ENCODE assay signal across 24 mouse cellular contexts in genomic region chr1:64284656-64285055, GRCm38 (mm10).
DNase-seq lines count a peak whose midpoint lies in the region; ATAC-seq and TF ChIP-seq lines count a peak whose summit lies in the region.
"Had no signal": no experiment of that assay in that cellular context is flagged by ENCODE, and none has a peak within 500 bp of the region (broad histone marks: within the 10 kb centered on the region; RNA-seq: fewer than 3 reads in every experiment).

No protein-coding gene starts in this region.

- H3K9me3 ChIP-seq in forebrain, postnatal 0 days (ENCODE audit: low read length) = no peaks in the 10 kb centered on the region
- no peaks in the 10 kb centered on the region for H3K9me3 ChIP-seq in forebrain, embryonic 16.5 days (ENCODE audit: control insufficient read depth, low read length)
- H3K9me3 ChIP-seq in hindbrain, postnatal 0 days (ENCODE audit: low read length) = no peaks in the 10 kb centered on the region
- H3K9me3 ChIP-seq: embryonic facial prominence, embryonic 12.5 days; embryonic facial prominence, embryonic 15.5 days; heart, embryonic 12.5 days; heart, embryonic 15.5 days; kidney, embryonic 15.5 days had no signal

- H3K4me3 ChIP-seq in cerebellum, adult 2 months (replicated peaks; ENCODE audit: insufficient read depth, low read depth, low read length) = no peak overlapping the region
- H3K4me3 ChIP-seq in forebrain, postnatal 0 days (ENCODE audit: low read depth, low read length) = no peak overlapping the region
- no peak overlapping the region for H3K4me3 ChIP-seq in forebrain, embryonic 16.5 days (replicated peaks; ENCODE audit: low read length)
- H3K4me3 ChIP-seq in hindbrain, postnatal 0 days (ENCODE audit: low read length) = no peak overlapping the region
- H3K4me3 ChIP-seq: embryonic facial prominence, embryonic 12.5 days; embryonic facial prominence, embryonic 15.5 days; heart, embryonic 12.5 days; heart, embryonic 15.5 days; kidney, embryonic 15.5 days had no signal

- no peaks in the 10 kb centered on the region for H3K27me3 ChIP-seq in cerebellum, adult 2 months (ENCODE audit: control insufficient read depth, insufficient read depth, low read length)
- no peaks in the 10 kb centered on the region for H3K27me3 ChIP-seq in forebrain, postnatal 0 days (ENCODE audit: insufficient read depth, low read length)
- H3K27me3 ChIP-seq in forebrain, embryonic 16.5 days (replicated peaks; ENCODE audit: control insufficient read depth, insufficient read depth, low read length) = no peaks in the 10 kb centered on the region
- H3K27me3 ChIP-seq in hindbrain, postnatal 0 days (ENCODE audit: insufficient read depth, low read length) = no peaks in the 10 kb centered on the region
- H3K27me3 ChIP-seq: embryonic facial prominence, embryonic 12.5 days; embryonic facial prominence, embryonic 15.5 days; heart, embryonic 12.5 days; heart, embryonic 15.5 days; kidney, embryonic 15.5 days had no signal

- ATAC-seq in cerebellum, adult (ENCODE audit: insufficient number of reproducible peaks, low FRiP score, low TSS enrichment) = peak; percentile 70
- peak; percentile 16; the same call in 1 of the 2 replicates for ATAC-seq in forebrain, postnatal 0 days
- ATAC-seq in forebrain, embryonic 16.5 days = no peak
- no peak for ATAC-seq in hindbrain, postnatal 0 days
- ATAC-seq: activated CD4-positive, CD25-positive, alpha-beta regulatory T cell, adult 4 months; forebrain, embryonic 14.5 days; intestine, postnatal 0 days had no signal

- no peak for TF ChIP-seq POLR2A in cerebellum, adult 2 months (IDR thresholded peaks at IDR 0.05; ENCODE audit: borderline replicate concordance, insufficient read depth, low read length)

- no peak overlapping the region for H3K9ac ChIP-seq in forebrain, postnatal 0 days
- no peak overlapping the region for H3K9ac ChIP-seq in forebrain, embryonic 16.5 days (replicated peaks; ENCODE audit: low read depth, low read length)
- no peak overlapping the region for H3K9ac ChIP-seq in hindbrain, postnatal 0 days (replicated peaks; ENCODE audit: low read length)
- H3K9ac ChIP-seq: embryonic facial prominence, embryonic 12.5 days; embryonic facial prominence, embryonic 15.5 days; heart, embryonic 12.5 days; heart, embryonic 15.5 days; hindbrain, embryonic 14.5 days; kidney, embryonic 15.5 days had no signal

- no peaks in the 10 kb centered on the region for H3K36me3 ChIP-seq in forebrain, postnatal 0 days (ENCODE audit: insufficient read depth)
- H3K36me3 ChIP-seq in forebrain, embryonic 16.5 days (ENCODE audit: control insufficient read depth, insufficient read depth) = no peaks in the 10 kb centered on the region
- H3K36me3 ChIP-seq in hindbrain, postnatal 0 days (ENCODE audit: insufficient read depth, low read length) = no peaks in the 10 kb centered on the region
- H3K36me3 ChIP-seq: embryonic facial prominence, embryonic 12.5 days; embryonic facial prominence, embryonic 15.5 days; heart, embryonic 12.5 days; heart, embryonic 15.5 days; kidney, embryonic 15.5 days had no signal

- H3K4me2 ChIP-seq in forebrain, postnatal 0 days (ENCODE audit: low read depth) = no peak overlapping the region
- H3K4me2 ChIP-seq in forebrain, embryonic 16.5 days (ENCODE audit: low read length) = no peak overlapping the region
- no peak overlapping the region for H3K4me2 ChIP-seq in hindbrain, postnatal 0 days (ENCODE audit: low read depth, low read length)
- H3K4me2 ChIP-seq: embryonic facial prominence, embryonic 12.5 days; embryonic facial prominence, embryonic 15.5 days; heart, embryonic 12.5 days; heart, embryonic 15.5 days; hindbrain, embryonic 14.5 days; kidney, embryonic 15.5 days had no signal

- H3K27ac ChIP-seq in cerebellum, adult 2 months (ENCODE audit: insufficient read depth, low read length) = no peak overlapping the region
- H3K27ac ChIP-seq in forebrain, postnatal 0 days (ENCODE audit: low read depth, low read length) = peak overlapping the region; percentile 54
- no peak overlapping the region for H3K27ac ChIP-seq in forebrain, embryonic 16.5 days (ENCODE audit: low read length)
- H3K27ac ChIP-seq in hindbrain, postnatal 0 days = no peak overlapping the region
- H3K27ac ChIP-seq: embryonic facial prominence, embryonic 12.5 days; embryonic facial prominence, embryonic 15.5 days; heart, embryonic 15.5 days; hindbrain, embryonic 14.5 days; kidney, embryonic 15.5 days had no signal

- peaks cover 11% of the 10 kb centered on the region; the same call in 1 of the 2 replicates for H3K4me1 ChIP-seq in cerebellum, adult 2 months (ENCODE audit: control insufficient read depth, insufficient read depth, low read length)
- H3K4me1 ChIP-seq in forebrain, postnatal 0 days (ENCODE audit: insufficient read depth) = no peaks in the 10 kb centered on the region
- no peaks in the 10 kb centered on the region for H3K4me1 ChIP-seq in forebrain, embryonic 16.5 days (replicated peaks; ENCODE audit: control insufficient read depth, insufficient read depth, low read length)
- 0 out of 2 replicates have a peak, but pooled peaks cover 5% of the 10 kb centered on the region for H3K4me1 ChIP-seq in hindbrain, postnatal 0 days (ENCODE audit: insufficient read depth, low read length)
- H3K4me1 ChIP-seq: embryonic facial prominence, embryonic 15.5 days had no signal

- WGBS in cerebellum, adult 2 months = 40% methylated on average over 8 of the region's 8 CpGs
- 64% methylated on average over 8 of the region's 8 CpGs for WGBS in forebrain, postnatal 0 days
- WGBS in forebrain, embryonic 16.5 days = 76% methylated on average over 8 of the region's 8 CpGs
- WGBS in hindbrain, postnatal 0 days = 76% methylated on average over 8 of the region's 8 CpGs

- DNase-seq in cerebellum, postnatal 36 days = no peak
- DNase-seq in cerebellum, adult 2 months = peak; percentile 44 to 61
- DNase-seq in cerebellum, adult 11 months = no peak
- DNase-seq in forebrain, postnatal 0 days = peak; percentile 58
- DNase-seq in brain, adult 2 months (ENCODE audit: low read depth, low spot score) = peak; percentile 47
- no peak for DNase-seq in hindbrain, postnatal 0 days (ENCODE audit: low spot score)
- DNase-seq: adrenal gland, adult 8-10 months; adrenal gland, postnatal 25 days; gastrocnemius, postnatal 10 days; gastrocnemius, postnatal 36 days; heart, postnatal 14 days; heart, postnatal 4 days; kidney, adult 2 months had no signal

- no peak for TF ChIP-seq CTCF in cerebellum, adult 2 months (IDR thresholded peaks at IDR 0.05; ENCODE audit: borderline replicate concordance, insufficient read depth, low read depth, low read length)
- TF ChIP-seq CTCF in forebrain, postnatal 0 days (IDR thresholded peaks at IDR 0.05; ENCODE audit: low read depth) = no peak
- TF ChIP-seq CTCF in hindbrain, postnatal 0 days (IDR thresholded peaks at IDR 0.05; ENCODE audit: low read depth) = no peak

Comparison
In these comparisons a context has a peak if more than half of its experiments do, and no peak if none do; other contexts are left out.
1. ATAC-seq: peak in cerebellum, adult (single experiment) and forebrain, postnatal 0 days (single experiment); none in forebrain, embryonic 16.5 days (single experiment) and hindbrain, postnatal 0 days (single experiment).
2. DNase-seq: peak in cerebellum, adult 2 months (2 of 2), forebrain, postnatal 0 days (single experiment) and brain, adult 2 months (single experiment); none in cerebellum, postnatal 36 days (0 of 2), cerebellum, adult 11 months (single experiment) and hindbrain, postnatal 0 days (single experiment).